Mouse (Mus musculus): ENCODE data around the gene Tmem212. TPM values are rescaled to one million over a fixed set of nuclear protein-coding genes. Genes with fewer than 3 reads are reported as not detected.

Tmem212 gene
- polyA plus RNA-seq, 1 experiment from 2014 or later = not detected

DNA sequence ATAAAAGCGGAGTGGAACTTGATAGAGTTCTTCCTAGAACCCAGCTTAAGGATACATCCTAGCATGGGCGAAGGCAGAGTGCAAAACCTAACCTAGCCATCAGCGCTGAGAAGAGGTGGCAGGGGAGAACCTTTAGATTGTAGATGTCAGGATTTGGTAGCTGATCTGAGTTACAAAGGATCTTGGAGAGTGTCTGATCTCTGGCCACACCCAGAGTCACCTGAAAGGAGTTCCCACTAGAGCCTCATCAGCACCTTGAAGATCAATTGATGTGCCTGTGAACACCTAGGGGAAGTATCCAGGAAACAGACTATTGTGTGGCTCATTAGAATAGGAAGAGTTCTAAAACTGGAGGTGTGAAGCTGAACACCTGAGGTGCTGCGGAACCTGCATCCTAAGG is 23.7 kb downstream of the Tmem212 start:
- WGBS = 90% methylated on average over 4 of the region's 4 CpGs
- Histone ChIP-seq H3K27me3 (replicated peaks; ENCODE audit: control insufficient read depth, insufficient read depth, low read length) (no peaks in the 10 kb centered on the region), H3K36me3 (ENCODE audit: control insufficient read depth, insufficient read depth, low read length) (no peaks in the 10 kb centered on the region), H3K9ac (ENCODE audit: low read depth, low read length) (no peak overlapping the region), H3K27ac (ENCODE audit: low read length) (no peak overlapping the region), H3K4me1 (ENCODE audit: control insufficient read depth, insufficient read depth, low read length) (no peaks in the 10 kb centered on the region), H3K4me3 (ENCODE audit: low read length) (no peak overlapping the region), H3K9me3 (ENCODE audit: control insufficient read depth, low read length) (no peaks in the 10 kb centered on the region), H3K4me2 (ENCODE audit: low read depth, low read length) (no peak overlapping the region)
- ATAC-seq = no peak

DNA sequence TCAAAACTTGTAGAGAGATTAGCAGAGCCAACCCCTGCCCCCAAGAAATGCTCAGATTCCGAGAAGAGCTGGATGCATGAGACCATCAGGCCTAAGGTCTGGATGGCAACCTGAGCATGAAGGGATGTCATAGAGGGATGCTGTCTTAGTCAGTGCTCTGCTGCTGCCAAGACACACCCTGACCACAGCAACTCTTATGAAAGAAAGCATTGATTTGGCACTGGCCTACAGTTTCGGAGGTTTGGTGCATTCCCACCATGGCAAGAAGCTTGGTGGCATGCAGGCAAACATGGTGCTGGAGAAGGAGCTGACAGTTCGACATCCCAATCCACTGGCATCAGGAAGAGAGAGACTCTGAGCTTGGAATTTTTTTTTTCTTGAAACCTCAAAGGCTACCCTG is 24.3 kb downstream of the Tmem212 start:
- no peak overlapping the region for H3K4me3 ChIP-seq (ENCODE audit: low read length)
- ATAC-seq = no peak
- H3K9me3 ChIP-seq (ENCODE audit: control insufficient read depth, low read length) = no peaks in the 10 kb centered on the region
- no peak overlapping the region for H3K4me2 ChIP-seq (ENCODE audit: low read depth, low read length)
- no peak overlapping the region for H3K27ac ChIP-seq (ENCODE audit: low read length)
- H3K4me1 ChIP-seq (ENCODE audit: control insufficient read depth, insufficient read depth, low read length) = no peaks in the 10 kb centered on the region
- no peaks in the 10 kb centered on the region for H3K27me3 ChIP-seq (replicated peaks; ENCODE audit: control insufficient read depth, insufficient read depth, low read length)
- H3K9ac ChIP-seq (ENCODE audit: low read depth, low read length) = no peak overlapping the region
- 90% methylated on average over 3 of the region's 3 CpGs for WGBS
- H3K36me3 ChIP-seq (ENCODE audit: control insufficient read depth, insufficient read depth, low read length) = no peaks in the 10 kb centered on the region

DNA sequence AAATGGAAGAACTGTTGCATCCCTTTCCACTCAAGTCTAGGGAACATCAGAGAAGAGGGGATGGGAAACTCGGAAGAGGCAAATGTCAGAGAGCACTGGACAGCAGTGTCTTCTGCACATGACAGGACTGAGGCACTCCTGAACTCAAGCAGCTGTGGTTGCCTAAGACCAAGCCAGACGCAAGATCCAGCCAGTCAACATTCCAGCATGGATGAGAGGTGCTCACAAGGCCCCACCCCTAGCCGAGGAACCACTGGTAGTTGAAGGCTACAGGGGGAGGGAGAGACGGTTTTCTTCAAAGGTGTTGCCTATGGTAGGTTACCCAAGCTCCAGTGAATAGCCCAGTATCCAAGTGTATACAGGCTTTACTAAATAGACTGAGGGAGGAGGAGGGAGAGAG is 24.8 kb downstream of the Tmem212 start:
- Histone ChIP-seq H3K27me3 (replicated peaks; ENCODE audit: control insufficient read depth, insufficient read depth, low read length) (no peaks in the 10 kb centered on the region), H3K9me3 (ENCODE audit: control insufficient read depth, low read length) (no peaks in the 10 kb centered on the region), H3K36me3 (ENCODE audit: control insufficient read depth, insufficient read depth, low read length) (no peaks in the 10 kb centered on the region), H3K27ac (ENCODE audit: low read length) (no peak overlapping the region), H3K9ac (ENCODE audit: low read depth, low read length) (no peak overlapping the region), H3K4me2 (ENCODE audit: low read depth, low read length) (no peak overlapping the region), H3K4me1 (ENCODE audit: control insufficient read depth, insufficient read depth, low read length) (no peaks in the 10 kb centered on the region), H3K4me3 (ENCODE audit: low read length) (no peak overlapping the region)
- ATAC-seq = no peak
- 77% methylated on average over 4 of the region's 4 CpGs for WGBS

DNA sequence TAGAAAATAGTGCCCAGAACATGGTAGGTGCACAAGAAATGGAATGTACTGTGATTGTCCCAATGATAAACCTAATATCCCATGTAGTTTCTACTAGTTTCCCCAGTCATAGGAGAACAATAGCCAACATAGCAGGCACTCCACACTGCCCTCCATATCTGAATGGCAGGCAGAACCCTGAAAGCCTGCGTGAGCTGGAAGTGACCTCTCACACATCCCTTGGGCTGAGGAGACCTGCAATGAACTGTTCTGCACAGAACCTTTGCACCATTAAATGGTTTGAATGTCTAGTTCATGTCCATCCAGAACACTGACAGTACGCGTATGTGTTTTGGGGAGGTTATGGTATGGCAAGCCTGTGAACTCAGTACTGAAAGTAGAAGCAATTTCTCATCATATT is 27.5 kb downstream of the Tmem212 start:
- H3K27me3 ChIP-seq (replicated peaks; ENCODE audit: control insufficient read depth, insufficient read depth, low read length) = no peaks in the 10 kb centered on the region
- no peaks in the 10 kb centered on the region for H3K9me3 ChIP-seq (ENCODE audit: control insufficient read depth, low read length)
- WGBS = 94% methylated on average over 3 of the region's 3 CpGs
- no peak overlapping the region for H3K9ac ChIP-seq (ENCODE audit: low read depth, low read length)
- H3K4me2 ChIP-seq (ENCODE audit: low read depth, low read length) = no peak overlapping the region
- no peaks in the 10 kb centered on the region for H3K36me3 ChIP-seq (ENCODE audit: control insufficient read depth, insufficient read depth, low read length)
- H3K4me1 ChIP-seq (ENCODE audit: control insufficient read depth, insufficient read depth, low read length) = peaks cover 3% of the 10 kb centered on the region; the same call in 1 of the 2 replicates
- no peak for ATAC-seq
- no peak overlapping the region for H3K27ac ChIP-seq (ENCODE audit: low read length)
- no peak overlapping the region for H3K4me3 ChIP-seq (ENCODE audit: low read length)

GRCm38 (mm10) chr3:27867731-27868130 is 28.4 kb downstream of the Tmem212 start:
- ATAC-seq = no peak
- Histone ChIP-seq H3K4me1 (ENCODE audit: control insufficient read depth, insufficient read depth, low read length) (peaks cover 6% of the 10 kb centered on the region), H3K36me3 (ENCODE audit: control insufficient read depth, insufficient read depth, low read length) (no peaks in the 10 kb centered on the region), H3K9me3 (ENCODE audit: control insufficient read depth, low read length) (no peaks in the 10 kb centered on the region), H3K4me3 (ENCODE audit: low read length) (no peak overlapping the region), H3K4me2 (ENCODE audit: low read depth, low read length) (no peak overlapping the region), H3K27ac (ENCODE audit: low read length) (no peak overlapping the region), H3K27me3 (replicated peaks; ENCODE audit: control insufficient read depth, insufficient read depth, low read length) (no peaks in the 10 kb centered on the region), H3K9ac (ENCODE audit: low read depth, low read length) (no peak overlapping the region)
- 61% methylated on average over 3 of the region's 3 CpGs for WGBS

- Histone ChIP-seq H3K4me2 (ENCODE audit: low read depth, low read length) (peak overlapping the region; percentile 59), H3K9ac (ENCODE audit: low read depth, low read length) (peak overlapping the region; percentile 65), H3K4me1 (ENCODE audit: control insufficient read depth, insufficient read depth, low read length) (peaks cover 26% of the 10 kb centered on the region), H3K27ac (ENCODE audit: low read length) (peak overlapping the region; percentile 96), H3K27me3 (replicated peaks; ENCODE audit: control insufficient read depth, insufficient read depth, low read length) (no peaks in the 10 kb centered on the region), H3K36me3 (ENCODE audit: control insufficient read depth, insufficient read depth, low read length) (no peaks in the 10 kb centered on the region), H3K9me3 (ENCODE audit: control insufficient read depth, low read length) (no peaks in the 10 kb centered on the region), H3K4me3 (ENCODE audit: low read length) (peak overlapping the region; percentile 33)
- 5% methylated on average over 16 of the region's 16 CpGs for WGBS
- peak; percentile 91 for ATAC-seq
Observed at GRCm38 (mm10) chr3:27862821-27863740, 33.1 kb downstream of the Tmem212 start.

DNA sequence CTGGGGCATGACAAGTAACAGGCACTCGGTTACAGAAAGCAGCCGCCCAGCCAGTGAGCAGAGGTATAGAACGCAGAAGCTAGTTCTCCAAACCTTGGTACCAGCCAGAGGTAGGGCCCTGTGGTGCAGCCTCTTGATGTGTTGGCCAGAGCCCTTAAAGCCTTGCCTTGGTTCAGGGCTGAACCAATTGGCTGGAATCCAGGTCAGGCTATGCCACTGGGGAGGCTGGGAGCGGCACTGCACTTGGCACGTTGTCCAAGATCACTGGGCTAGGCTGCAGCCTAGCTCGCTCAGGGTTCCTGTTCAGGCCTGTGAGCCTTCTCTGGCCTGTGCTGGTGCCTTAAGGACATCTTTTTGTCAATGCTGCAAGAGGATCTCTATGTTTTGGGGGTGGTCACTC is 34.6 kb downstream of the Tmem212 start:
- ATAC-seq = 0 out of 2 replicates have a peak, but pooled peaks have one; percentile 8
- no peak overlapping the region for H3K4me3 ChIP-seq (ENCODE audit: low read length)
- 73% methylated on average over 6 of the region's 6 CpGs for WGBS
- H3K4me2 ChIP-seq (ENCODE audit: low read depth, low read length) = no peak overlapping the region
- H3K9ac ChIP-seq (ENCODE audit: low read depth, low read length) = no peak overlapping the region
- no peaks in the 10 kb centered on the region for H3K9me3 ChIP-seq (ENCODE audit: control insufficient read depth, low read length)
- peak overlapping the region; percentile 96; the same call in 1 of the 2 replicates for H3K27ac ChIP-seq (ENCODE audit: low read length)
- H3K27me3 ChIP-seq (replicated peaks; ENCODE audit: control insufficient read depth, insufficient read depth, low read length) = no peaks in the 10 kb centered on the region
- H3K4me1 ChIP-seq (ENCODE audit: control insufficient read depth, insufficient read depth, low read length) = peaks cover 30% of the 10 kb centered on the region
- H3K36me3 ChIP-seq (ENCODE audit: control insufficient read depth, insufficient read depth, low read length) = no peaks in the 10 kb centered on the region

DNA sequence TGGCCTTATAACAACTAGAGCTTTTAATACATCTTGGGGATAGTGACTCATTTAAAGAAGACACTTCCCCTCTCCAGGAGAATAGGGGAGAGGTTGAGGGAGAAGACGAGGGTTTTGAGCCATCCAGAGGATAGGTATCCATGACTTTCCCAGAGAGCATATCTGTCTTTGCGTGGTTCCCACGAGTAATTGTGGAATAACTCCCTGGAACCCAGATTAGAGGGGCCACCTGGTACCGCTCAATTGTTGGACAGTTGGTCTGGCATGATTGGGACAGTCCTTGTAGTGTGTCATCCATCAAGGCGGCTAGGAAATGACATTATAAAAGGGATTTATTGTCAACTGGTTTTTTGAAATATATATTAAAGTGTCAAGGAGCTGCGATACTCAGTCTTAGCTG is 35.1 kb downstream of the Tmem212 start:
- no peak overlapping the region for H3K4me2 ChIP-seq (ENCODE audit: low read depth, low read length)
- no peak for ATAC-seq
- H3K27me3 ChIP-seq (replicated peaks; ENCODE audit: control insufficient read depth, insufficient read depth, low read length) = no peaks in the 10 kb centered on the region
- H3K4me3 ChIP-seq (ENCODE audit: low read length) = no peak overlapping the region
- H3K9ac ChIP-seq (ENCODE audit: low read depth, low read length) = no peak overlapping the region
- H3K27ac ChIP-seq (ENCODE audit: low read length) = no peak overlapping the region
- 80% methylated on average over 6 of the region's 6 CpGs for WGBS
- H3K9me3 ChIP-seq (ENCODE audit: control insufficient read depth, low read length) = no peaks in the 10 kb centered on the region
- H3K4me1 ChIP-seq (ENCODE audit: control insufficient read depth, insufficient read depth, low read length) = peaks cover 30% of the 10 kb centered on the region
- no peaks in the 10 kb centered on the region for H3K36me3 ChIP-seq (ENCODE audit: control insufficient read depth, insufficient read depth, low read length)

DNA sequence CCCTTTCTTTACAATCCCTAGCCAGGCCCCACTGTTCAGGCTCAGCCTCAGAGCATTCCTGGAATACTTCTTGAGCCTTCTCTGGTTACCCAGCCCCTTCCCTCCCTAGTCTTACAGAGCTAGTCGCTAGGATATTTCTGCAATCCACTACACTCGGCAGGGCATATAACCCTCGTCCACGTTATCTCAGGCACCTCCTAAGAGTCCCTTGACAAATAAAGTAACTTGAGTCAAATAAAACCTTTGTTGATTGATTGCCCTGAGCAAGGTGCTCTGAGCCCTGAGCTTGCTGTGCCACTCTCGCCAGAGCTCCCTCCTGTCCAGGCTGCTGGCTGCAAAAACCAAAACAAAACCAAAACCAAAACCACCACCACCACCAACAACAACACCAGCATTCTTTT is 37.0 kb downstream of the Tmem212 start:
- Histone ChIP-seq H3K4me3 (ENCODE audit: low read length) (peak overlapping the region; percentile 23), H3K36me3 (ENCODE audit: control insufficient read depth, insufficient read depth, low read length) (no peaks in the 10 kb centered on the region), H3K27me3 (replicated peaks; ENCODE audit: control insufficient read depth, insufficient read depth, low read length) (no peaks in the 10 kb centered on the region), H3K4me2 (ENCODE audit: low read depth, low read length) (peak overlapping the region; percentile 30), H3K9ac (ENCODE audit: low read depth, low read length) (0 out of 2 replicates have a peak overlapping the region, but pooled peaks have one; percentile 20), H3K4me1 (ENCODE audit: control insufficient read depth, insufficient read depth, low read length) (peaks cover 34% of the 10 kb centered on the region), H3K27ac (ENCODE audit: low read length) (peak overlapping the region; percentile 39), H3K9me3 (ENCODE audit: control insufficient read depth, low read length) (no peaks in the 10 kb centered on the region)
- 7% methylated on average over 5 of the region's 5 CpGs for WGBS
- peak; percentile 41 for ATAC-seq
